Mouse (Mus musculus) layer of hippocampus, adult 11-12 months (tissue): ENCODE data around the gene Rab39b.

ENCODE experiments used
- DNase-seq: peaks from one replicate; pipeline ENCODE4 v3.0.0; 2022; ENCODE audit warnings: low spot score

Gene Rab39b

GRCm38 (mm10) chrX:75577582-75578324 lies at the start of gene Rab39b:
Gene Rab39b (minus strand): TSS chrX:75578231.
- peak; percentile 53 for DNase-seq

- no peak for DNase-seq
These were observed 508 bp upstream of the Rab39b start for GRCm38 (mm10) chrX:75578539-75578938.
